Mouse (Mus musculus) ES-E14 (cell line): ENCODE data around the gene Rnf152.

Source experiments
- CHD2 ChIP-seq: IDR thresholded peaks from 2 replicates; pipeline ENCODE4 v1.6.1; 2014; ENCODE audit warnings: mild to moderate bottlenecking, low read depth, low read length, inconsistent platforms
- MAFK ChIP-seq: IDR thresholded peaks from 2 replicates; pipeline ENCODE4 v1.6.1; 2014; ENCODE audit warnings: mild to moderate bottlenecking, low read depth, low read length, inconsistent platforms; ENCODE audit not compliant: insufficient read depth
- ZC3H11A ChIP-seq: IDR thresholded peaks from 2 replicates; pipeline ENCODE4 v1.6.1; 2012; ENCODE audit warnings: low read depth, mild to moderate bottlenecking, inconsistent platforms, low read length, borderline replicate concordance
- ZNF384 ChIP-seq: IDR thresholded peaks from 2 replicates; pipeline ENCODE4 v1.6.1; 2012; ENCODE audit warnings: low read depth, low read length, inconsistent platforms

DNA sequence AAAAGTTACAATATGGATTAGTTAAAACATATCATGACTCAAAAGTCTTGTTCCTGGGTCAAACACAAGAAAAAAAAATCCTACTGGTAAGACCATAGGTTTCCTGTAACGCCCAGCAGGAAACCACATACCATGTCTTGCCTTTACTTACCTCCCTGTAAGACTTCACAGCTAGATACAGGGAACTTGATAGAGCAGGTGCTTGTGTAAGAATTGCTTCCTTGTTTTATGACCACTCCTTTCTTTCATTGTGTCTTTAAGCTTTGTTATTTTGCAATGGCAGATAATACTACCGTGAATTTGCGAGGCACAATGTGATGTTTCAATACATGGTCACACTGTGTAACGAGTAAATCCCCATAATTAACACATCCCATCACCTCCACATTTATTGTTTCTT is 71.5 kb downstream of the Rnf152 start:
- TF ChIP-seq ZC3H11A = no peak
- no peak for TF ChIP-seq MAFK
- no peak for TF ChIP-seq ZNF384
- no peak for TF ChIP-seq CHD2
